Mouse (Mus musculus) heart, adult 2 months (tissue): Measurements from ENCODE around the gene Alox12b. TPM values are rescaled to one million over a fixed set of nuclear protein-coding genes. Genes with fewer than 3 reads are reported as not detected.

Experiments used
- DNase-seq, 2 experiments: peaks; one replicate each; pipeline ENCODE4 v3.0.0; 2021
- H3K27ac ChIP-seq: fragments of 200-600 bp; 2 replicates; pipeline ENCODE4 v1.8.1; 2022
- H3K27me3 ChIP-seq: fragments of 200-500 bp; 2 replicates; pipeline ENCODE4 v1.6.1; 2012; ENCODE audit warnings: mild to moderate bottlenecking, low read length, inconsistent platforms, mixed read lengths; ENCODE audit not compliant: control insufficient read depth, insufficient read depth
- H3K36me3 ChIP-seq: fragments of 200-500 bp; 2 replicates; pipeline ENCODE4 v1.6.1; 2012; ENCODE audit warnings: low read length, inconsistent platforms; ENCODE audit not compliant: control insufficient read depth, insufficient read depth
- H3K4me1 ChIP-seq: fragments of 200-500 bp; 2 replicates; pipeline ENCODE4 v1.6.1; 2011; ENCODE audit warnings: low read length; ENCODE audit not compliant: control insufficient read depth, insufficient read depth
- H3K4me3 ChIP-seq: fragments of 200-600 bp; 2 replicates; pipeline ENCODE4 v1.8.1; 2022
- H3K79me2 ChIP-seq: fragments of 200-500 bp; replicated peaks from 2 replicates; pipeline ENCODE4 v1.6.1; 2012; ENCODE audit warnings: mild to moderate bottlenecking, inconsistent platforms, low read length, moderate library complexity, mixed read lengths; ENCODE audit not compliant: control insufficient read depth, insufficient read depth
- H3K9ac ChIP-seq: fragments of 200-500 bp; 2 replicates; pipeline ENCODE4 v1.6.1; 2012; ENCODE audit warnings: low read depth, mild to moderate bottlenecking, control low read depth, inconsistent platforms, low read length, mixed read lengths
- CTCF ChIP-seq: fragments of 200-600 bp; IDR thresholded peaks from 2 replicates; pipeline ENCODE4 v1.8.1; 2022; ENCODE audit warnings: antibody characterized with exemption, mild to moderate bottlenecking, moderate library complexity
- EP300 ChIP-seq: fragments of 200-500 bp; IDR thresholded peaks from 2 replicates; pipeline ENCODE4 v1.6.1; 2011; ENCODE audit warnings: low read depth, low read length, control low read depth; ENCODE audit not compliant: insufficient read depth
- POLR2A ChIP-seq: fragments of 200-500 bp; IDR thresholded peaks from 2 replicates; pipeline ENCODE4 v1.6.1; 2011; ENCODE audit warnings: mild to moderate bottlenecking, low read depth, low read length, control low read depth; ENCODE audit not compliant: insufficient read depth
- WGBS: fragments of 180-500 bp; shearing (Covaris S2); methylation state at CpG from one replicate; pipeline ENCODE4 v1.1.7; 2018; 5-methylcytosine and 5-hydroxymethylcytosine counted together
- intact Hi-C: fragments of 180-260 bp; cut with DNase I; formaldehyde crosslinking; loops from one replicate; pipeline ENCODE4 v1.15.1; 2025
- polyA plus RNA-seq: library from polyadenylated mRNA; depleted of rRNA; stranded (reverse); fragments of >200 nt; gene quantifications from 2 replicates; pipeline ENCODE4 v1.2.3, GENCODE M21; 2012
- total RNA-seq, 2 experiments: library from RNA; stranded (reverse); gene quantifications; 2 replicates each; pipeline ENCODE4 v1.2.3; 2021

Alox12b gene
- total and polyA plus RNA-seq, 3 experiments: 0.04 TPM; not detected in 2

GRCm38 (mm10) chr11:69133566-69133922 is 23.2 kb upstream of the Alox12b start:
- 48% methylated on average over 5 of the region's 5 CpGs for WGBS

GRCm38 (mm10) chr11:69133923-69134621 is 22.7 kb upstream of the Alox12b start:
- H3K27ac ChIP-seq: no peak overlapping the region
- H3K4me3 ChIP-seq: peak overlapping the region; percentile 57
- no peaks in the 10 kb centered on the region for H3K79me2 ChIP-seq
- WGBS: 5% methylated on average over 34 of the region's 34 CpGs
- DNase-seq: peak; percentile 49 to 51
- TF ChIP-seq EP300 (no peak), CTCF (peak; percentile 54)
- H3K9ac ChIP-seq: peak overlapping the region; percentile 35
- H3K36me3 ChIP-seq: no peaks in the 10 kb centered on the region
- H3K4me1 ChIP-seq: no peaks in the 10 kb centered on the region
- no peaks in the 10 kb centered on the region for H3K27me3 ChIP-seq
- intact Hi-C loops: no loop called here

More at GRCm38 (mm10) chr11:69133566-69133922, 23.2 kb upstream of the Alox12b start:
- Histone ChIP-seq H3K79me2 (no peaks in the 10 kb centered on the region), H3K9ac (no peak overlapping the region), H3K4me1 (no peaks in the 10 kb centered on the region), H3K27me3 (no peaks in the 10 kb centered on the region), H3K36me3 (no peaks in the 10 kb centered on the region), H3K4me3 (no peak overlapping the region), H3K27ac (no peak overlapping the region)
- no peak for DNase-seq
- TF ChIP-seq CTCF (no peak), EP300 (no peak), POLR2A (no peak)
- intact Hi-C loops: no loop called here

- no peak for DNase-seq
- Histone ChIP-seq H3K79me2 (no peaks in the 10 kb centered on the region), H3K4me1 (no peaks in the 10 kb centered on the region), H3K36me3 (no peaks in the 10 kb centered on the region), H3K27ac (no peak overlapping the region), H3K27me3 (no peaks in the 10 kb centered on the region), H3K9ac (no peak overlapping the region), H3K4me3 (peak overlapping the region; percentile 57; the same call in 1 of the 2 replicates)
- TF ChIP-seq POLR2A (no peak), EP300 (no peak), CTCF (no peak)
- intact Hi-C loops: no loop called here
- whole genome bisulfite sequencing: 53% methylated on average over 8 of the region's 8 CpGs
These were observed 22.2 kb upstream of the Alox12b start for GRCm38 (mm10) chr11:69134622-69134968.

- H3K79me2 ChIP-seq: no peaks in the 10 kb centered on the region
- H3K4me1 ChIP-seq: no peaks in the 10 kb centered on the region
- no peak overlapping the region for H3K4me3 ChIP-seq
- 85% methylated on average over 6 of the region's 6 CpGs for WGBS
- H3K9ac ChIP-seq: no peak overlapping the region
- no peaks in the 10 kb centered on the region for H3K27me3 ChIP-seq
- intact Hi-C loops: no loop called here
- DNase-seq: no peak
- no peak for TF ChIP-seq CTCF
- TF ChIP-seq EP300: no peak
- TF ChIP-seq POLR2A: no peak
- H3K36me3 ChIP-seq: no peaks in the 10 kb centered on the region
- no peak overlapping the region for H3K27ac ChIP-seq
These were observed 21.4 kb upstream of the Alox12b start for GRCm38 (mm10) chr11:69135361-69135760.

GRCm38 (mm10) chr11:69147546-69147945 is 9.2 kb upstream of the Alox12b start:
- Histone ChIP-seq H3K4me1 (peaks cover 1% of the 10 kb centered on the region; the same call in 1 of the 2 replicates), H3K36me3 (no peaks in the 10 kb centered on the region), H3K79me2 (no peaks in the 10 kb centered on the region), H3K27me3 (no peaks in the 10 kb centered on the region), H3K4me3 (no peak overlapping the region), H3K9ac (no peak overlapping the region), H3K27ac (no peak overlapping the region)
- TF ChIP-seq POLR2A: no peak
- no peak for TF ChIP-seq CTCF
- no peak for TF ChIP-seq EP300
- WGBS: 55% methylated on average over 7 of the region's 7 CpGs
- intact Hi-C loops: no loop called here
- DNase-seq: no peak

- intact Hi-C loops: no loop called here
These were observed 8.3 kb upstream of the Alox12b start for GRCm38 (mm10) chr11:69148451-69148960.

More at GRCm38 (mm10) chr11:69148451-69148960, 8.3 kb upstream of the Alox12b start:
- 83% methylated on average over 5 of the region's 5 CpGs for WGBS
- Histone ChIP-seq H3K36me3 (no peaks in the 10 kb centered on the region), H3K27ac (no peak overlapping the region), H3K79me2 (no peaks in the 10 kb centered on the region), H3K4me3 (no peak overlapping the region), H3K27me3 (no peaks in the 10 kb centered on the region), H3K9ac (no peak overlapping the region), H3K4me1 (peaks cover 1% of the 10 kb centered on the region; the same call in 1 of the 2 replicates)
- no peak for TF ChIP-seq POLR2A
- TF ChIP-seq CTCF: no peak
- no peak for TF ChIP-seq EP300
- no peak for DNase-seq
